Mouse (Mus musculus) frontal cortex, adult 2 months (tissue): ENCODE data around the gene Selenoi. TPM values are rescaled to one million over a fixed set of nuclear protein-coding genes. Genes with fewer than 3 reads are reported as not detected.

ENCODE experiments used
- DNase-seq, 2 experiments: peaks; one replicate each; pipeline ENCODE4 v3.0.0; 2022; ENCODE audit warnings: low spot score in 1 of 2; ENCODE audit errors: extremely low spot score in 1 of 2
- polyA plus RNA-seq: library from polyadenylated mRNA; depleted of rRNA; stranded (reverse); fragments of >200 nt; gene quantifications from 2 replicates; pipeline ENCODE4 v1.2.3, GENCODE M21; 2012

Gene Selenoi
- polyA plus RNA-seq, 1 experiment = 27.6 TPM

DNA sequence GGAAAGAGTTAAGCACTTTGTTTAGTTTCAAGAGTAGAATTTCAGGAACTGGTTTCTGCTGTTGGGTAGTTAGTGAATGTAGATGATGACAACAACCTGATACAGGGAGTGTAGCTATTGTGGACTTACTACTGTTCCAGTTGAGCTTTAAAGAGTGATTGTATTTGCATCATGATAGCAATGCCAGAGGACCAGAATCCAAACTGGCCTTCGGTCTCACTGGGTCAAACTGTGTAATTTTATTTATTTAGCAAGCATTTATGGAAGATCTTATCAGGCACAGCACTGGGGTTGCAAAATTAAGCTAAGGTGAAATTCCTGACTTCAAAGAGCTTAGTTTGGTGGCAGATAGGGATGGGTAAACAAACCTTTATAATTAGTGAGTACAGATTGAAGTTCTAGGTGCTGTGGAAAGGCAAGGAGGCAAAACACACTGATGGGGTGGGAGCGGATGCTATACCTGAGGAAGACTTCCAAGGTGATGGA, 3.3 kb downstream of the Selenoi start:
- no peak for DNase-seq

DNA sequence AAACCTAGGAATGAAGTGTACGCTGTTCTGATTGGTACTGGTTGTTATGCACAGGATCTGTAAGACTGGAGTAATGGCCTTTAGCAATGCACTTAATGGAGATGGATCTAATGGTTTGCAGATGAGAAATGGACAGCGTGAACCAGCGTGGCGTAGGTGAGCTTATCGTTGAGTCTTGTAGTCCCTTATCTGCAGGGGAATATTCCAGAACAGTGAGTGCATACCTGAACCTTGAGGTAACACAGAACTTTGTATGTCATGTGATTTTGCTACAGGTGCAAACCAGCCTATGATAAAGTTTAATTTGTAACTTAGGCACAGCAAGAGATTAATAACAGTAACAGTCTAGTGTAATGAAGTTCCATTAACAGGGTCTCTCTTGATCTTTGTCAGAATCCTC, 6.2 kb downstream of the Selenoi start:
- no peak for DNase-seq

DNA sequence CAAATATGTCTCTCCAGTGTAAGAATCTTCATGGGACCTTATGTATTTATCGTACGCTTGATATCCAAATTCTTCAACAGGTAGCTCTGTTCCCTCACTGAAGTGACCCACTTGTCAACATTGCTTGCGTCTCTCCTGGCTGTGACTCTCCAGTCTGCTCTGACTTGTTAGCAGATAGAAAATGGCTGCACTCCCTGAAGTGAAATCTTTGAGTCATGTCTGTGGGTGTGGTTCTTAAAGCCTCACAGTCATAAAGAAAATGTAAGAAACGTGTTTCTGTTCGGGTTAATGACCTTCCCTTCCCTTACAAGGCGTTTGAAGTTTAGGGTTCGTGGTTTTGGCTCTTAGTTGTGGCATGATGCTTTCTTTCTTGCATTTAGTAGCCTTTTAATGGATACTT, 8.2 kb downstream of the Selenoi start:
- DNase-seq = no peak

DNA sequence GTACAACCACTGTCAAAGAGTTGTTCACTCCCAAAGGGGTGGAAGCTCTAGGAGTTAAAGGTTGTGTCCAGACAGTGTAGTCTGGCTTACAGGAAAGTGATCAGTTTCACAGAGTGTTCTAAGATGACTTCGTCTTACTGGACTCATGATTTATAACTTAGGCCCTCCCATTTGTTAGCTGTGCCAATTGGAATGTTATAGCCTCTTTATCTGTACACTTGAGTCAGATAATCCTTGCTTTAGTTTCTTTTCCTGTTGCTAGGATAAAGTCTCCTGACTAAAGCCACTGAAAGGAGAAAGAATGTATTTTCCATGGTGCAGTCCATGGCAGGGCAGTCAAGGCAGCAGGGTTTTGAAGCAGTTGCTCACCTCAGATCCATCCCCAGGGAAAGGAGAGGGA, 10.0 kb downstream of the Selenoi start:
- no peak for DNase-seq

DNA sequence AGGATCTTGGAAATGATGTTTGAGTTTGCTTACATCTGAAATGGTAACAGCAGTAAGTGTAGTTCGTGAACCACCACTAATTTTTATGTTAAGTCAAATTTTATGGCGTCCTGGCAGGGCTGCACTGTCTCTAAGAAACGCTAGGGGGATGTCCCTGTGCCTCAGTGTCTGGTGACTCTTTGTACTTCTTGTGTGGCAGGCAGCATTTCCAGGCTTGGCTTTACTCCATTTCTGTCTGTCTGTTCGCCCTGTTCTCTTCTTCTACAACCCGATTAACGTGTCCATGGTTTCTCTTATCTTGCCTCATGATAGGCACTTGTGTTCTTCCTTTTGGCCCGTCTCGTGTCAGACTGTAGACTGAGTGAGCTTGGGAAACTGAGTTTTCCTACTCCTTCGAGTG, 11.4 kb downstream of the Selenoi start:
- DNase-seq = no peak

DNA sequence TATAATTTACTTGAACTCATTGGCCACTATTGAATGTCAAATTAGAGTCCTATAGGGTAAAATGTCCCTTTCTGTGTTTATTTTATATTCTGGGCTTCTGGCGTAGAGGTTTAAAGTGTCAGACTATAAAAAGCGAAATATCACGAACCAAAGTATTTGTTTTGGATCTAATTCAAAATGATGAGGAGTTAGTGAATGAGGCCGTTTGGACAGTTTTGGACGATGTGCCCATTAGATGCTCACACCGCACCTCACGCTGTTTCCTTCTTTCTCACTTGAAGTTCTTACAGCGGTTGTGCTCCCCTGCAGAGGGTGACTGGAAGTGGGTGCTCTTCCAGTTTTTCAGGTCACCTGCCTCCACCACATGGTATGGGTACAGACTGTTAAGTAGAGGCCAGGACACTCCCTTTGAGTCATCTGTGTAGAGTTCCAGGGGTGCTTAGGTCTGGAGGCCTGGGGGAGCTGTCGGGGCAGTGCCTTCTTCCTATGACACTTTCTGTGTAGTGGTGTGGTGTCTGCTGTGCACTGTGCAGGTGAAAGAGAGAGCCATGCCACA, 13.6 kb downstream of the Selenoi start:
- no peak for DNase-seq

DNA sequence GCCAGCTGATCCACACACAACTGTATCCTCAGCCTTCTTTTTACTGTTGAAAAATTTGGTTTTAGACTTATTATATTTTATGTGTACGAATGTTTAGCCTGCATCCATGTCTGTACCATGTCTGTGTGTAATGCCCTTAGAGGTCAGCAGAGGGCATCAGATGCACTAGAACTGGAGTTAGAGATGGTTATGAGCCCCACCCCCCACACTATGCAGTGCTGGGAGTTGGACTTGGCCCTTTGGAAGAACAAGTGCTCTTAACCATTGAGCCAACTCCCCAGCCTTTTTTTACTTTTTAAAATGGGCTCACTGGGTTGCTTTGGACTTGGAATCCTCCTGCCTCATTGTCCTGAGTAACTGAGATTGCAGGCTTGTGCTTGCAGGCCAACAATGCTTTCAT, 15.3 kb downstream of the Selenoi start:
- no peak for DNase-seq

DNA sequence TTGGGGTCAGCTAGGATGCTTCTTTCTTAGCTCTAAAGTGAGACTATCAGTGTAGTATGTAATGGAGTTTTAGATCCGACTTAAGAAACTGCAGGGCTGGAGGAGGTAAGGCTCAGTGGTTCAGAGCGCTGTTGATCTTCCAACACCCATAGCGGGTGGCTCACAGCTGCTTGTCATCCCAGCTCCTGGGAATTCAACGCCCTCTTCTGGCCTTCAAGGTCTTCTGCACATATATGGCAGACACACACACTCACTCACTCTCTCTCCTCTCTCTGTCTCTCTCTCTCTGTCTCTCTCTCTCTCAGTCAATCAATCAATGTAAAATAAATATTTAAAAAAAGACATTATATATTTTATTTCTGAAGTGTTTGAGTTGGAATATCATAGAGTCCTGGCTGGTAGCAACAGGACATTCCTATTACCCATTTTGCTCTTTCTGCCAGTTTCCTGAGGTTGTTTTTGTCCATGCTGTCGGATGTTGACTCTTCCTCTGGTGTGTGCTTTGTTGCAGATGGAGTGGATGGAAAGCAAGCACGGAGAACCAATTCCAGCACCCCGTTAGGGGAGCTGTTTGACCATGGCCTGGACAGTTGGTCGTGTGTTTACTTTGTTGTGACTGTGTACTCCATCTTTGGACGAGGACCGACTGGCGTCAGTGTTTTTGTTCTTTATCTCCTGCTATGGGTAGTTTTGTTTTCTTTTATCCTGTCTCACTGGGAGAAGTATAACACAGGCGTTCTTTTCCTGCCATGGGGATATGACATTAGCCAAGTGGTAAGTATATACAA, 23.4 kb downstream of the Selenoi start:
- DNase-seq = no peak

DNA sequence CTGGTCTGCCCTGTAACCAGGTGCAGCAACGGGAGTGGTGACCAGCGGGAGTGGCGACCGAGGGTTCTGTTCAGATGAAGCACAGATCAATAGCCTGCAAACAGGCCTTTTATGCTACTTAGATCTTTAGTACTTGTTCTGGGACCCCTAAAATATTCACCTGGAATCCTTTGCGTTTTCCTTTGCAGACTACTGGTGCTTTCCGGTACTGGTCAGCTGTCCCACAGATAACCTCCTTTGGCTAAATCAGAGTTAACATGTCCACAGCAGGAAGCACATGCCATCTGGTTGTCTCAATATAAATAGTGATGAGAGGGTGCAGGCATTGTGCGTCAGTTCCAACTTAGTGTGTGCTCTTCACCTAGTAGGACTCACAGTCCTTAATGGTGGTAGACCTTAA, 26.4 kb downstream of the Selenoi start:
- no peak for DNase-seq

DNA sequence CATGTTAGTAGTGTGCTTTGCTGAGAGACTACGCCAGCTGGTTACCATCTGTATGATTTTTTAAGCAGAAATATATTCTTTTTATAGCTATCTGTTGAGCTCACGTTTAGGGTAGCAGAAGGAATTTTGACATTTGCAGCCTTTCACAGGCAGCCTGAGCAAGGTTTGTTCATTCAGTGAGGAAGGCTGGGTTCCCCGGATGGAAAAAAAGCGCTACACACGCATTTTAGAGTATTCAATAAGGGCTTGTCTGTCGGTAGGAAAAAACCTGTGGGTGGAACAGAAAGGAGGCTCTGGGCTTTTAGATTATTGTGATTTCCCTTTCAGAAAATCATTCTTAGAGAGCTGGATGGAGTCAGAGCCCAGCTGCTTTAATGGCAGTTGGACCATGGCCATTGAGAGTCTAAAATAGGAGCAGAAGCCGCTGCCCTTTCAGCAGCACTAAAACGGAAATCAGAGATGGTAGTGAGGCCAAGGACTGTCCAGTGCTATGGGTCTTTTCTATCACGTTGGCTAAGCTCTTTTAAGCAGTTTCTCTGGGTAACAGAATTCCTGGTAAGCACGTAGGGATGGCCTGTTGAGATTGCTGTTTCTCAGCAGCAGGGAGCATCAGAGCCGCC, 38.3 kb downstream of the Selenoi start:
- DNase-seq = peak; percentile 79 to 85

DNA sequence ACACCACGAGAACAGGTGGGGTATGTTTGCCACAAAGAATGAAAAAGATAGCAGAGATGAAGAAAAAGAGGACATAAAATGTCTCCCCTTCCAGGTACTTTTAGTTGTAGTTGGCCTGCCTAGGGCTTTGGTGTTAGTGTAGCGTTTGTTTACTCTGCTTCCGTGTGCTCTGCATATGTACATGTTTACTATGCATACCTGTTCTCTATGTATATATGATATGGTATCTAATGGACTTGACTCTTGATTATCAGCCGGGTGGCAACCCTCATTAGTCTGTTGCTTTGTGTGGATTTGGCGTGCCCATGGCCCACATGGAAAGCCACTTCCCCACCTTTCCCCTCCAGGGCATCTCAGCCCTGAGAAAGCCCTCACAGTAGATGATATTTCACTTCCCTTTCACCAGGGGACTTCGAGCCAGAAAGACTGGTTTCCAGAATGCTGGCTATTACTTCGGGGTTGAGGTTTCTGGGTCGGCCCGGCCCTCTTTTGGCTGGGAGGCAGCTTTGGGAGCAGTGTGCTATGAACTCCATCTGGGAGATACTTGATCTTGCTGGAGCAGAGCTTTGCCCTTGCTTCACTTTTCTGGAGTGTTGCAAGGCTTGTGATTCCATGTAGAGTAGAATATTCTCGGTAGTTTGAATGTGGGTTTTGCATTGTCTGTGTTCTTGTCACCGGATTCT, 39.4 kb downstream of the Selenoi start:
- DNase-seq = no peak

DNA sequence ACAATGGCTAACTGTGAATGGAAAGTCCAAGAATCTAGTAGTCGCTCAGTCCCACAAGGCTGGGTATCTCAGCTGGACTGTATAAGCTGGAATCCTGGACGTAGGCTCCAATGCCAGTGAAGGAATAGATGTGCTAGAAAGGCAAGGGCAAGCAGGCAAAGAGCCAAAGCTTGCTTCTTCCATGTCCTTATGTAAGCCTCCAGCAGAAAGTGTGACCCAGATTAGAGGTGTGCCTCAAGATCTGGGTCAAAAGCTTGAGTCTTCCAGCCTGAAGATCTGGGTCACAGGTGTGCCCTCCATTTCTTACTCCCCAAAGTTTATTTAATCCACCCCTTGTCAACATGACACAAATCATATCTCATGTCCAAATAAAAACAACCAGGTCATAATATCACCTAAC, 44.0 kb downstream of the Selenoi start:
- peak in 1 of 2 experiments; percentile 28 for DNase-seq

DNA sequence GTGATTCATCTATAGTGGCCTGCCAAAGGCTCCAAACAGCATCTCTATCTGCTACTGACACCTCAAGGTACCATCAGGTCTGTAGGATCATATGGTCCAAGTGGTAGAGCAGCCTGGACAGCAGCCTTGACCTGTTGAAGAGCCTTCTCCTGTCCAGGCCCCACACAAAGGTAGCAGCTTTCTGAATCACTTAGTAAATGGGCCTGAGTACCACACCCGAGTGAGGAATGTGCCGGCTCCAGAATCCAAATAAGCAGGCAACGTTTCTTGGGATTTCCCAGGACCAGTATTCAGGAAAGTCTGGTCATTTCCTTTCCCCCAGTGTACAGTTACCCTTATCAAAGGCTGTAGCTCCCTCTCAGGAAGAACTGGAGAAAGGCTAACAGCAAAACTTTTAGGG, 46.6 kb downstream of the Selenoi start:
- DNase-seq = no peak

DNA sequence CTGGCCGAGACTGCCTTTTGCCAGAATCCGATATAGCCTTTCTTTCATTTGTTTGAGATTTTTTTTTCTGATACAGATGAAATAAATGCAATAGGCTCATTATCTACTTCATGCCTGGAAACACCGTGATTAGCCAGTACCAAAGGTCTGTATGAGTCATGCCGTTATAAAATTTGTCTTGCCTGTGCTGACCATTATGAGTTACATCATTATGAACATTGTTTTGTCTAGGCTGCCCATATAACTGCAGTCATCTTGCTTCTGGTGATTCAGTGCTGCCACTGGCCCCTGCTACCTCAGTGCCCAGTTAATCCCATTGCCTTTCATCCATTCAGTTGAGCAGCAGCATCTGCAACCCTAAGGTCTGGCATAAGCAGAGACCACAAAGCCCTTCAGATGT, 47.1 kb downstream of the Selenoi start:
- DNase-seq = no peak

DNA sequence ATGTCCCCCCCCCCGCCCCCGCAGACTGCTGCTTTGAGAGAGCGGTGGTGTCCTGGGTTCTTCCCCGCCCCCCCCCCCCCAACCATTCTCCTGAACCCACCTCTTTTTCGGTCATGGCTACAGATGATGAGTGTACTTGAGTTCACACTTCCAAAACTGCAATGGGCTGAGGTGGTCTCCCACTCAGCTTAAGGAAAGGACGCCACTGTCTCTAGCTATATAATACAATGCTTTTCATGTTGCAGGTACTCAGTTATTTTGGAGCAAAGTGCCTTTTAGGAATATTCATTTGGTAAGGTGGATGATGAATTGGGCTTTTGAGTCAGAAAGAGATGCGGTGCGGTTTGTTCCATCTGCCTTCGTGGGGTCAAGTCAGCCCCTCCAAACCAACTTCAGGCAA, 48.5 kb downstream of the Selenoi start:
- DNase-seq = no peak

DNA sequence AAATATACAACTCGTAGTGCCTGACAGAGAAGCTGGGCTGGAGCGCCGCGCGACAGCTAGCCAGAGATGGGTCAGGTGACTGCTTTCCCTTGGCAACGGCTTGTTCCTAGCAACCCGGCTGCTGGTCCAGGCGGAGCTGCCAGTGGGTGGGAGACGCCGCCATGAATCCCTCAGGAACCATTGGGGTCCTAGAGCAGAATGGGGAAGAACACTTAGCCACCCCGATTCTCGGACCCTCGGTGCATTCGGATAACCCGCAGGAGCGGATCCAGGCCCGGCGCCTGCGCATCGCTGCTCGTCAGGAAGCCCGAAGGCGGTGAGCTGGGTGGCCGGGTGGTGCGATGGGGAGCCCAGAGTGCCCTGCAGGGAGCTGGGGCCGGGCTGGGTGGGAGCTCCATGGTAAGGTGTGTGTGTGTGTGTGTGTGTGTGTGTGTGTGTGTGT, 48.9 kb downstream of the Selenoi start, which contains the start of gene Drc1:
Drc1 (plus strand) TSS at position 98 of the 442 bp plus-strand sequence.
- peak; percentile 26 to 81 for DNase-seq

DNA sequence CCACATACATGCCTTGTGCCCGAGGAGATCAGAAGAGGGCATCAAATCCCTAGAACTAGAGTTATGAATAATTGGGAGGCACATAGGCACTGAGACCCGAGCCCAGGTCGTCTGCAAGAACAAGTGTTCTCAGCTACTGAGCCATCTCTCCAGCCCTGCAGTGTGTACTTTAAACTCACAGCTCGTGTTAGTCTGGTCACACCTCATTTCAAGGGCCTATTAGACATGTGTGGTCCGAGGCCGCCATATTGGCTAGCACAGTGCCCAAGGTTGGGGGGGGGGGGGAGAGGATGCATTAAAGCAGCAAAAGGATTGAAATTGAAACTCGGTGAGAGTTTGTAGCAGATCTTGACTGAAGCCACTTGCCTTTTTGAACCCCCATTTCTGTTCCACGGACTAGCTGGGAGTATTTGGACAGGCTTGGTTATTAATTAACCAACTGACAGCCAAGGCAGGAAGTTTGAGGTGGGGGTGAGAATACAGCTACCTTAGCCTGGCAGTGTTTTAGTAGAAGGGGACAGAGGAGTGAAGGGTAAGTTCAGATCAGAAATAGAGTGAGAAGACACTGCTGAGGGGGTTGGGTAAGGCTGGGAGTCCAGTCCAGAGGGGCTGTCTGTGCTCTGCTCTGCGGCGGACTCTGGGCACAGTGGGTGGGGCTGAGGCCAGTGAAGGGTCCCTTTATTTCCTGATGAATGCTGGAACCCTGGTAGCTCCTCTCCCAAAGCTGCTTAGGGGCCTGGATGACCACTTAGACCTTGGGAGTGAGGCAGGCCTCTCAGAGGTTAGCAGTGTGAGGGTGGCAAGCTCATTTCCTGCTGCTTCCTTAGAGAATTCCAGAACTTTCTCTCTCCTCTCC, 53.8 kb downstream of the Selenoi start:
- no peak for DNase-seq

DNA sequence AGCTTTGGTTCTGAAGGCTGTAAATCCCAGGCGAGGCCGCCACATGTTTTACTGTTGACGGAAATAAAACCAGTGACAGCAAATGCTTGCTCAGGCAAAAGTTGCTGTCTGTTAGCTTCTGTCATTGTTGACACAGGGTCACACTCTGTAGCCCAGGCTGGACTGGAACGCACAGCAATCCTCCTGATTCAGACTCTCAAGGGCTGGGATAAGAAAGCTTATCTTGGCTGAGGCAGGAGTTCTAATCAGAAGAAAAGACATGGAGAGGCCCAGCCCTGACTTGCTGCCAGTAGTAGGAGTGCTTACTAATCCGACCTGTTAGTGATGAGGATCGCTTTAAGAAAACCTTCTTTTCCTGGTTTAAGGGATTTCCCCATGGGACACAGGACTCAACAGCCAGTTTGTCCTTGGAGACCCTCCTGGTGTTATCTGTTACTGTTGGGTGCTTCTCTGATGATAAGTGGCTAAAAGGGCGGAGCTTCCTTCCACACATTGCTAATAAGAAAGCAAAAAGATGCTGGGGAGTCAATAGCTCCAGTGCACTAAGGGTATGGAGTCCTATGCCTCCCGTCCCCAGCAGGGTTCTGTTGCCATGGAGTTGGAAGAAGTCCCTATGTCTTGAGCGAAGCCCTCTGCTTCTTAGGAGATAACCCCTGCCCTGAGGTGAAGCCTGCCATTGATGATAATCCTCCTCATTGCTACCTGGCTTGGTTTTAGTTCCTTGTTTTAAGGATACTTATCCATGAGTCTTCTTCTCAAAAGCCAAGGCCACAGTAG, 54.9 kb downstream of the Selenoi start:
- DNase-seq = no peak
